Mouse (Mus musculus): ENCODE data around the gene Inpp5b.

DNA sequence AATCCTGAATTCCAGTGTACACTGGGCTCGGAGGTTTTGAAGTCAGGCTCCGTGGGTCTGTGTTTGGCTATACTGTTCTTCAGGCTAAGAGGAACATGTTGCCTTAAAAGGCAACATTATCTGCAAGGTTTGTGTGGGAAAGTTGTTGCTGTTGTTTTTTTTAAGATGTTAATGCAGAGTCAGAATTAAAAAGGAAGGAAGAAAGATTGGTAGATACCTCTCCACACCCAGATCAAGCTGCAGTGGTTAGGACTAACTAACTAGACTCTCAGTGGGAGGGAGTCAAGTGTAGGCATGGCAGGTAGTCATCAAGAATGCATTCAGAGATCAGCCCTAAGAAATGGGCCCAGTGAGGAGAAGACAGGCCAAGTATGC lies 24.9 kb downstream of the Inpp5b start:
- TF ChIP-seq CTCF (IDR thresholded peaks at IDR 0.05; ENCODE audit: insufficient read depth, low read length) (no peak), POLR2A (IDR thresholded peaks at IDR 0.05; ENCODE audit: borderline replicate concordance, extremely low read depth, low read depth, low read length) (no peak)

All from lung, adult 2 months (tissue).